Mouse (Mus musculus) C2C12 (cell line): ENCODE data around the gene Ank2. TPM values are rescaled to one million over a fixed set of nuclear protein-coding genes. Genes with fewer than 3 reads are reported as not detected.

Experiments
- H3K27me3 ChIP-seq: one replicate; pipeline ENCODE4 v1.6.1; 2011; ENCODE audit not compliant: control insufficient read depth, insufficient read depth, insufficient read length
- H3K36me3 ChIP-seq: one replicate; pipeline ENCODE4 v1.6.1; 2011; ENCODE audit not compliant: control insufficient read depth, insufficient read depth
- H3K4me3 ChIP-seq: one replicate; pipeline ENCODE4 v1.5.1; 2011; ENCODE audit warnings: mild to moderate bottlenecking, control low read depth; ENCODE audit not compliant: poor library complexity, insufficient read depth, severe bottlenecking
- H3K79me2 ChIP-seq: one replicate; pipeline ENCODE4 v1.6.1; 2011; ENCODE audit not compliant: control insufficient read depth, insufficient read depth
- H3K79me3 ChIP-seq: one replicate; pipeline ENCODE4 v1.6.1; 2011; ENCODE audit warnings: low read depth, control low read depth
- H3ac ChIP-seq: one replicate; pipeline ENCODE3; 2011; ENCODE audit warnings: low read depth; ENCODE audit not compliant: control insufficient read depth, insufficient read length
- CEBPB ChIP-seq: IDR thresholded peaks from one replicate; pipeline ENCODE4 v1.6.1; 2011; ENCODE audit warnings: low read depth, mild to moderate bottlenecking, control low read depth, moderate library complexity
- CTCF ChIP-seq: IDR thresholded peaks from one replicate; pipeline ENCODE4 v1.5.1; 2011; ENCODE audit not compliant: control insufficient read depth, insufficient read depth, insufficient read length
- FOSL1 ChIP-seq: IDR thresholded peaks from one replicate; pipeline ENCODE4 v1.8.0; 2011; ENCODE audit warnings: mild to moderate bottlenecking, low read length; ENCODE audit not compliant: poor library complexity, insufficient read depth, severe bottlenecking
- MAX ChIP-seq: IDR thresholded peaks from one replicate; pipeline ENCODE4 v1.6.1; 2011; ENCODE audit warnings: mild to moderate bottlenecking, control low read depth
- MYOD1 ChIP-seq: IDR thresholded peaks from one replicate; pipeline ENCODE4 v1.6.1; 2011; ENCODE audit warnings: low read depth; ENCODE audit not compliant: control insufficient read depth, insufficient read length
- MYOG ChIP-seq: IDR thresholded peaks from one replicate; pipeline ENCODE4 v1.6.1; 2011; ENCODE audit not compliant: control insufficient read depth, insufficient read length; ENCODE audit errors: extremely low read depth
- USF1 ChIP-seq: IDR thresholded peaks from one replicate; pipeline ENCODE4 v1.6.1; 2011; ENCODE audit warnings: low read depth, mild to moderate bottlenecking, control low read depth, moderate library complexity
- microRNA-seq: library from miRNA; unstranded; fragments of <30 nt; microRNA quantifications from one replicate; pipeline ENCODE4, GENCODE M21; 2019; ENCODE audit warnings: borderline microRNAs expressed
- polyA plus RNA-seq: library from polyadenylated mRNA; unstranded; fragments of >200 nt; fragmentation: generic; extraction: Trizol; gene quantifications from one replicate; pipeline ENCODE4 v1.2.1, GENCODE M21; 2012; ENCODE audit warnings: missing spikeins

Gene Ank2
- polyA plus RNA-seq, 1 experiment, result 3.5 TPM

DNA sequence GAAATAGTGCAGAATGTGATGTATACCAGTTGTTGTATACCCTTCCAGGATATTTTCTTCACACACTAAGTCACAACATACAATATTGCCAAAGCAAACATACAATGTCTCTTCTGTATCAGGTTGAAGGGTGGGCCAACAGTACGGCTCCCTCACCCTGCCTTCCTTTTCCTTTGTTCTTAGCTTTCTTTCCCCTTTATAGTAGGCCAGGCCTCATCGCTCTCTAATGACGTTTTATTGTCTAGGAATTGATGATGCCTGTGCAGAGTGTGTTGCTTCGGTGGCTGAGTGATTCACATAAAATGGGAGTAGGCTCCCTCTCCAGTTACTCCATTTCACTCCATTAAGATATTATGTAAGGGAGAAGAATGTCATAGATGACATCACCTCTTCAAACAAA, 612.5 kb downstream of the Ank2 start:
- no peaks in the 10 kb centered on the region for H3K79me3 ChIP-seq
- H3K36me3 ChIP-seq, result no peaks in the 10 kb centered on the region
- no peak for TF ChIP-seq CEBPB
- TF ChIP-seq MAX, result no peak
- TF ChIP-seq MYOG, result no peak
- TF ChIP-seq MYOD1, result no peak
- no peak for TF ChIP-seq USF1
- no peak for TF ChIP-seq CTCF
- TF ChIP-seq FOSL1, result no peak
- H3K27me3 ChIP-seq, result no peaks in the 10 kb centered on the region
- no peak overlapping the region for H3K4me3 ChIP-seq
- no peak overlapping the region for H3ac ChIP-seq
- no peaks in the 10 kb centered on the region for H3K79me2 ChIP-seq

DNA sequence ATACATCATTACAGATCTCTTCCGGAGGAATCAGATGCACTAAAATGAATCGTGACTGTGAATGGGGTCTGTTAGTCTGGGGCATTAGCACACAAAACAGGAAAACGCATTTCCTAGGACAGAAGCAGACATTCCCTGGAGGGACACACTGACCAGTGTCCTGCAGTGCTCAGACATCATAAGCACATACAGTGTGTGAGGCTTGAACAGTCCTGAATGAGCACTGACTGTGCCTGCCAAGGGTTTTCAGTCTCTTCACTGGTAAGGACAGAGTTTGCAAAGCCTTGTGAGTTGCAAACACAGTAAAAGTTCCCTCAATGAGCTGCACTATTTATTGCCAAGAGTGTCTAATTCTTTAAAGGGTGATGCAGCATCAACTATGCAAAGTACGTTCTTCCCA, 613.1 kb downstream of the Ank2 start:
- Histone ChIP-seq H3K36me3 (no peaks in the 10 kb centered on the region), H3K4me3 (no peak overlapping the region), H3K27me3 (no peaks in the 10 kb centered on the region), H3K79me3 (no peaks in the 10 kb centered on the region), H3K79me2 (no peaks in the 10 kb centered on the region), H3ac (no peak overlapping the region)
- TF ChIP-seq MAX, result no peak
- no peak for TF ChIP-seq MYOG
- TF ChIP-seq CEBPB, result no peak
- no peak for TF ChIP-seq FOSL1
- no peak for TF ChIP-seq USF1

GRCm38 (mm10) chr3:126878233-126878632, 620.9 kb downstream of the Ank2 start:
- Histone ChIP-seq H3K4me3 (no peak overlapping the region), H3ac (no peak overlapping the region), H3K27me3 (no peaks in the 10 kb centered on the region), H3K79me3 (no peaks in the 10 kb centered on the region), H3K79me2 (no peaks in the 10 kb centered on the region), H3K36me3 (no peaks in the 10 kb centered on the region)
- TF ChIP-seq CEBPB (no peak), MYOG (no peak), MAX (no peak)

Small RNAs within 50 kb of the gene (microRNA-seq; reads per million reads assigned to microRNA genes)
- gene Gm44494 (not detected), gene Mir302a (not detected), gene Mir302b (not detected), gene Mir302c (not detected), gene Mir302d (not detected), gene Mir367 (not detected)

Other genes with a start within 250 kb of the Ank2 start
- gene Larp7, start 54.0 kb upstream of the Ank2 start, polyA plus RNA-seq, result 17.4 TPM
- gene Zgrf1, start 54.1 kb upstream of the Ank2 start, polyA plus RNA-seq, result 1.6 TPM
- not detected for gene Neurog2, start 133.8 kb upstream of the Ank2 start, polyA plus RNA-seq